Mouse (Mus musculus): Measurements from ENCODE around the gene Olfr279. TPM values are rescaled to one million over a fixed set of nuclear protein-coding genes. Genes with fewer than 3 reads are reported as not detected.

Olfr279 gene
- not detected in 2 replicates for polyA plus RNA-seq (2014; fragmentation: Nextera tagmentation; extraction: Ambion mirVana)

DNA sequence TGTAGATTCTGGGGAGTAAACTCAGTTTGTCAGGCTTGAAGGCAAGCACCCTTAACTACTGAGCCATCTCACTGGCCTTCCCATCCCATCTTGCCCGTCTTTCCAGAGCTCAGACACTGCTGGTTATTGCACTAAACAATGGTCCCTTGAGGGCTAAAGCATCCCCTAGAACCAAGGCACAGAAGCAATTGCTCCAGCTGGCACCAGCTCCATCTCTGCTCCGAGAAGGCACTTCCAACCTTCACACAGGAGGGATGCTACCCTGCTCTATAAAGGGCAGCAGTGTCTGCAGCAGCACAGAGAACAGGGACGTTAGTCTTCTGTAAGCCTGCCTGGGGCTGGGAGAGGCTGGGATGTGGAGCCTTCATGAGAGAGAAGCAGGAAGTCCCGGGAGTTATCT lies at the start of gene Olfr279:
Gene Olfr279 (plus strand): TSS at position 301 of the 400 bp plus-strand sequence.
- ATAC-seq (replicated peaks; ENCODE audit: low FRiP score) (no peak), DNase-seq (ENCODE audit: low spot score) (no peak)
- Histone ChIP-seq H3K9me3 (ENCODE audit: control insufficient read depth, low read length) (no peaks in the 10 kb centered on the region), H3K36me3 (ENCODE audit: control insufficient read depth, insufficient read depth, low read length) (no peaks in the 10 kb centered on the region), H3K27me3 (replicated peaks; ENCODE audit: control insufficient read depth, insufficient read depth, low read length) (no peaks in the 10 kb centered on the region), H3K4me1 (replicated peaks; ENCODE audit: control insufficient read depth, insufficient read depth, low read length) (no peaks in the 10 kb centered on the region), H3K9ac (ENCODE audit: low read depth, low read length) (no peak within 1 kb of the TSS), H3K4me3 (ENCODE audit: low read depth, low read length) (no peak within 1 kb of the TSS), H3K4me2 (no peak within 1 kb of the TSS), H3K27ac (ENCODE audit: low read depth, low read length) (no peak within 1 kb of the TSS)
- 53% methylated on average over 4 of the region's 4 CpGs for WGBS

DNA sequence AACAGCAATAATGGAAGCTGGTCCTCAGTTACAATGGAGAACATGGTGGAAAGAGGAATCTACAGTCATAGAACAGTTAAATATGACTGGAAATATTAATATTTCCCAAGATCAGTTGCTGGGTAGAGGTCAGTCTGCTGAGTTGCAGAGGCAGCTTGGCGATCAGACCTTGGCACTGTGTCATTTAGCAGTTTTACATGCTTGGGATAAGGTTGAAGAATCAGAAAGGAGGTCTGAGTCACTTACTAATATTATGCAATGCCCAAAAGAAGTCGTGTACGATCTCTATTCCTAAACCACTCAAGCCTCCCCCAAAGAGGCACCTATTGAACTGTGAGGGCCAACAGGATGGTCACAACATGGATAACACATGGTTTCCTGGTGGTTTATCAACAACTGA lies 47.6 kb upstream of the Olfr279 start:
- 66% methylated on average over 3 of the region's 3 CpGs for WGBS
- no peaks in the 10 kb centered on the region for H3K27me3 ChIP-seq (replicated peaks; ENCODE audit: control insufficient read depth, insufficient read depth, low read length)
- DNase-seq (ENCODE audit: low spot score) (no peak), ATAC-seq (replicated peaks; ENCODE audit: low FRiP score) (no peak)
- H3K9ac ChIP-seq (ENCODE audit: low read depth, low read length), result no peak overlapping the region
- no peaks in the 10 kb centered on the region for H3K4me1 ChIP-seq (replicated peaks; ENCODE audit: control insufficient read depth, insufficient read depth, low read length)
- no peaks in the 10 kb centered on the region for H3K36me3 ChIP-seq (ENCODE audit: control insufficient read depth, insufficient read depth, low read length)
- H3K27ac ChIP-seq (ENCODE audit: low read depth, low read length), result no peak overlapping the region
- no peak overlapping the region for H3K4me2 ChIP-seq
- no peaks in the 10 kb centered on the region for H3K9me3 ChIP-seq (ENCODE audit: control insufficient read depth, low read length)
- no peak overlapping the region for H3K4me3 ChIP-seq (ENCODE audit: low read depth, low read length)

DNA sequence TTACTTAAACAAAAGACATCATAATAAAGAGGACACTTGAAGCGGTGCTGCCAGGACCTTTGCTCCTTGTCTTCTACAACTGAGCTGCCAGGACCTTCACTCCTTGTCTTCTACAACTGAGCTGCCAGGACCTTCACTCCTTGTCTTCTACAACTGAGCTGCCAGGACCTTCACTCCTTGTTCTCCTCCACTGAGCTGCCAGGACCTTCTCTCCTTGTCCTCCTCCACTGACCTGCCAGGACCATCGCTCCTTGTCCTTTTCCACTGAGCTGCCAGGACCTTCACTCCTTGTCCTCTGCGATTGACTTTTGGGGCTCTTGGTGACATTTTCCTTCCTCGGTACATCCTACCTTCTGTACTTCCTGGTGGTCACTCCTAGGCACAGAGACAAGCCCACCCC lies 43.7 kb upstream of the Olfr279 start:
- no peaks in the 10 kb centered on the region for H3K4me1 ChIP-seq (replicated peaks; ENCODE audit: control insufficient read depth, insufficient read depth, low read length)
- no peak for ATAC-seq (replicated peaks; ENCODE audit: low FRiP score)
- no peaks in the 10 kb centered on the region for H3K9me3 ChIP-seq (ENCODE audit: control insufficient read depth, low read length)
- 59% methylated on average over 4 of the region's 4 CpGs for WGBS
- H3K36me3 ChIP-seq (ENCODE audit: control insufficient read depth, insufficient read depth, low read length), result no peaks in the 10 kb centered on the region
- H3K9ac ChIP-seq (ENCODE audit: low read depth, low read length), result no peak overlapping the region
- H3K4me2 ChIP-seq, result no peak overlapping the region
- H3K27me3 ChIP-seq (replicated peaks; ENCODE audit: control insufficient read depth, insufficient read depth, low read length), result no peaks in the 10 kb centered on the region
- H3K4me3 ChIP-seq (ENCODE audit: low read depth, low read length), result no peak overlapping the region
- DNase-seq (ENCODE audit: low spot score), result no peak
- H3K27ac ChIP-seq (ENCODE audit: low read depth, low read length), result no peak overlapping the region

DNA sequence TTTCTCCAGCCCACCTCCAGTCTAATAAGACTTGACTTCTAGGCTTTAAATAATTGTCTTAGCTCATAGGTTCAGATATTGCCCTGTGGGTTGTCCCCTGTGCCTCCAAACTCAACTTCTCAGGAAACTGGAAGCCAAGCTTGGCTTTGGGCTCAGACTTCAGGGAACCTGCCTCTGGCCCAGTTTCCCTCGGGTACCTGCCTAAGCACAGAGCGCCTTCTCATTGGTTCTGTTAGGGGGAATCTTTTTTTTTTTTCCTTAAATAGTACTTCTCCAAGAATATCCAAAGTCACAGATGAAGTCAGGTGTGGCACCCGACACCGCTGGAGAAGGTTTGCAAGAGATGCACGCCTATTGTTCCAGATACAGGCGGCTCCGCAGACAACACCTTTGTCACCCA lies 39.9 kb upstream of the Olfr279 start, which contains the start of gene Olfr281:
Gene Olfr281 (plus strand): TSS at position 301 of the 400 bp plus-strand sequence.
- H3K27me3 ChIP-seq (replicated peaks; ENCODE audit: control insufficient read depth, insufficient read depth, low read length), result no peaks in the 10 kb centered on the region
- DNase-seq (ENCODE audit: low spot score) (no peak), ATAC-seq (replicated peaks; ENCODE audit: low FRiP score) (no peak)
- H3K4me1 ChIP-seq (replicated peaks; ENCODE audit: control insufficient read depth, insufficient read depth, low read length), result no peaks in the 10 kb centered on the region
- H3K36me3 ChIP-seq (ENCODE audit: control insufficient read depth, insufficient read depth, low read length), result no peaks in the 10 kb centered on the region
- H3K27ac ChIP-seq (ENCODE audit: low read depth, low read length), result no peak within 1 kb of the TSS
- no peak within 1 kb of the TSS for H3K4me3 ChIP-seq (ENCODE audit: low read depth, low read length)
- no peaks in the 10 kb centered on the region for H3K9me3 ChIP-seq (ENCODE audit: control insufficient read depth, low read length)
- WGBS, result 85% methylated on average over 7 of the region's 7 CpGs
- no peak within 1 kb of the TSS for H3K9ac ChIP-seq (ENCODE audit: low read depth, low read length)
- H3K4me2 ChIP-seq, result no peak within 1 kb of the TSS

DNA sequence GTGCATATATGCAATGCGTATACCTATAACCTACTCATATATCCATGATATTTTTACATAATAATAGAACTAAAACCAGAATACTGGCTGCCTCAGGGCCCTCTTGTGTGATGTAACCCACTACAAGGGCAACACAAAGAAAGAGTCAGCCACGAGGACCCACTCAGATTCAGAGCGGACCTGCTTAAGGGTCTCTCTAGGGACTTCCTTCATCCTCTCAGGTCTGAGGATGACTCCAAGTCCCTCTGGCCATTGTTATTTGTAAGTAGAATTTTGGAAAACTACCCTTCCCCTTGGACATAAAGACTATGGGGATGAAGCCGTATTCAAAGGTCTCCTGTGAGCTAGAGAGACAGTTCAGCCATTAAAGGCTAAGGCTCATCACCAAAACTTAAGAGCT lies 22.6 kb upstream of the Olfr279 start, which contains the start of gene OR5BS1P:
Gene OR5BS1P (plus strand): TSS at position 301 of the 400 bp plus-strand sequence.
- H3K4me1 ChIP-seq (replicated peaks; ENCODE audit: control insufficient read depth, insufficient read depth, low read length), result no peaks in the 10 kb centered on the region
- ATAC-seq (replicated peaks; ENCODE audit: low FRiP score) (no peak), DNase-seq (ENCODE audit: low spot score) (no peak)
- H3K9me3 ChIP-seq (ENCODE audit: control insufficient read depth, low read length), result no peaks in the 10 kb centered on the region
- H3K4me2 ChIP-seq, result no peak within 1 kb of the TSS
- H3K27ac ChIP-seq (ENCODE audit: low read depth, low read length), result no peak within 1 kb of the TSS
- no peak within 1 kb of the TSS for H3K9ac ChIP-seq (ENCODE audit: low read depth, low read length)
- 82% methylated on average over 4 of the region's 4 CpGs for WGBS
- no peak within 1 kb of the TSS for H3K4me3 ChIP-seq (ENCODE audit: low read depth, low read length)
- no peaks in the 10 kb centered on the region for H3K36me3 ChIP-seq (ENCODE audit: control insufficient read depth, insufficient read depth, low read length)
- 0 out of 2 replicates have a peak, but pooled peaks cover 2% of the 10 kb centered on the region for H3K27me3 ChIP-seq (replicated peaks; ENCODE audit: control insufficient read depth, insufficient read depth, low read length)

DNA sequence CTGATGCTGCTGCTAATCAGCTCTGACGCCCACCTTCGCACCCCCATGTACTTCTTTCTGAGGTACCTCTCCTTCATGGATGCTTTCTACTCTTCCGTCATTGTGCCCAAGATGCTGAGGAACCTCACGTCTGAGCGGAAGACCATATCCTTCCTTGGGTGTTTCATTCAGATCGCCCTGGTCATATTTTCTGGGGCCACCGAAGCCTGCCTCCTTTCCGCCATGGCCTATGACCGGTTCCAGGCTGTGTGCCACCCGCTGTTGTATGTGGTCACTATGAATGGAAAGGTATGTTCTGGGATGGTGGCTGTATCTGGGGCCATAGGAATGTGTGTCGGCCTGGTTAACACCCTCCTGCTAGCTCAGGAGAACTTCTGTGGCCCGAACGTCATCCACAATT lies 20.7 kb upstream of the Olfr279 start:
- no peaks in the 10 kb centered on the region for H3K36me3 ChIP-seq (ENCODE audit: control insufficient read depth, insufficient read depth, low read length)
- H3K27me3 ChIP-seq (replicated peaks; ENCODE audit: control insufficient read depth, insufficient read depth, low read length), result 0 out of 2 replicates have a peak, but pooled peaks cover 5% of the 10 kb centered on the region
- H3K4me1 ChIP-seq (replicated peaks; ENCODE audit: control insufficient read depth, insufficient read depth, low read length), result no peaks in the 10 kb centered on the region
- no peak overlapping the region for H3K9ac ChIP-seq (ENCODE audit: low read depth, low read length)
- no peak overlapping the region for H3K4me3 ChIP-seq (ENCODE audit: low read depth, low read length)
- no peak overlapping the region for H3K4me2 ChIP-seq
- ATAC-seq (replicated peaks; ENCODE audit: low FRiP score) (no peak), DNase-seq (ENCODE audit: low spot score) (no peak)
- no peak overlapping the region for H3K27ac ChIP-seq (ENCODE audit: low read depth, low read length)
- no peaks in the 10 kb centered on the region for H3K9me3 ChIP-seq (ENCODE audit: control insufficient read depth, low read length)
- 86% methylated on average over 13 of the region's 13 CpGs for WGBS

DNA sequence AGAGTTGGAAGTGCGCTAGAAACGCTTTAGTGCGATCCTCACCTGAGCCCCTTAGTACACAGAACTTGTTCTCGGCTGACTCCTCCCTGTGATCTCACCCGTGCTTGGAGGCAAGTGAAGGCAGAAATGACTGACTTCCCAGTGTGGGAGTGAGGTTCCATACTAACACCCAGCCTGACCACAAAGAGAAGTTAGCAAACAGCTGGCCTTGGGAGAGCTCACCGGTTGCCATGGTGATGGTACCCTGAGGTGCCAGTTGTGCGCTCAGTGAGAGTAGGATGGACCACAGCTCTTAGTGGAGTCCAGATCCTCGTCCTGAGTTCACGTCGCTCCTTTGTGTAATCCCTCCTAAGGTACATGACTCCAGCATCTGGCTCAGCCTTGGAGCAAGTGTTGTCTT lies 17.2 kb upstream of the Olfr279 start:
- Histone ChIP-seq H3K27me3 (replicated peaks; ENCODE audit: control insufficient read depth, insufficient read depth, low read length) (0 out of 2 replicates have a peak, but pooled peaks cover 5% of the 10 kb centered on the region), H3K9me3 (ENCODE audit: control insufficient read depth, low read length) (no peaks in the 10 kb centered on the region), H3K4me2 (no peak overlapping the region), H3K9ac (ENCODE audit: low read depth, low read length) (no peak overlapping the region), H3K4me1 (replicated peaks; ENCODE audit: control insufficient read depth, insufficient read depth, low read length) (no peaks in the 10 kb centered on the region), H3K4me3 (ENCODE audit: low read depth, low read length) (no peak overlapping the region), H3K27ac (ENCODE audit: low read depth, low read length) (no peak overlapping the region), H3K36me3 (ENCODE audit: control insufficient read depth, insufficient read depth, low read length) (no peaks in the 10 kb centered on the region)
- DNase-seq (ENCODE audit: low spot score) (no peak), ATAC-seq (replicated peaks; ENCODE audit: low FRiP score) (no peak)
- 73% methylated on average over 10 of the region's 10 CpGs for WGBS

DNA sequence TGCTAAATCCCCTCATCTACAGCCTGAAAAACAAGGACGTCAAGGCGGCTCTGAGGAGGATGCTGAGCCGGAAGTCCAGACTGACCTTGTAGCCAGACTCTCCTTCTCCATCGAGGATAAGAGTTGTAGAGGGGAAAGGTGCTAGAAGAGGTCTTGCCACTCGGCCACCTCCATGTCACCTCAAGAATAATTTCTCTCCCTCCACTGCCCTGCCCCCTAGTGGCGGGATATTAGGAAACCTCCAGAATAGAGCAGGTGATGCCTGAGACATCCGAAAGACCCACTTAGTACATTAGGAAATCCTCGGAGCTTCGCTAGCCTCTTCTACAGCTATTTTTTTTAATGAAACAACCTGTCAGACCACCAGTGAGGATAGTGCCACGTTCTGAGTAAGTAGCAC lies 16.8 kb upstream of the Olfr279 start:
- H3K27me3 ChIP-seq (replicated peaks; ENCODE audit: control insufficient read depth, insufficient read depth, low read length), result 0 out of 2 replicates have a peak, but pooled peaks cover 5% of the 10 kb centered on the region
- H3K27ac ChIP-seq (ENCODE audit: low read depth, low read length), result no peak overlapping the region
- H3K4me1 ChIP-seq (replicated peaks; ENCODE audit: control insufficient read depth, insufficient read depth, low read length), result no peaks in the 10 kb centered on the region
- no peak overlapping the region for H3K4me2 ChIP-seq
- H3K4me3 ChIP-seq (ENCODE audit: low read depth, low read length), result no peak overlapping the region
- no peaks in the 10 kb centered on the region for H3K9me3 ChIP-seq (ENCODE audit: control insufficient read depth, low read length)
- no peaks in the 10 kb centered on the region for H3K36me3 ChIP-seq (ENCODE audit: control insufficient read depth, insufficient read depth, low read length)
- 49% methylated on average over 10 of the region's 10 CpGs for WGBS
- H3K9ac ChIP-seq (ENCODE audit: low read depth, low read length), result no peak overlapping the region
- no peak for ATAC-seq (replicated peaks; ENCODE audit: low FRiP score)
- no peak for DNase-seq (ENCODE audit: low spot score)

DNA sequence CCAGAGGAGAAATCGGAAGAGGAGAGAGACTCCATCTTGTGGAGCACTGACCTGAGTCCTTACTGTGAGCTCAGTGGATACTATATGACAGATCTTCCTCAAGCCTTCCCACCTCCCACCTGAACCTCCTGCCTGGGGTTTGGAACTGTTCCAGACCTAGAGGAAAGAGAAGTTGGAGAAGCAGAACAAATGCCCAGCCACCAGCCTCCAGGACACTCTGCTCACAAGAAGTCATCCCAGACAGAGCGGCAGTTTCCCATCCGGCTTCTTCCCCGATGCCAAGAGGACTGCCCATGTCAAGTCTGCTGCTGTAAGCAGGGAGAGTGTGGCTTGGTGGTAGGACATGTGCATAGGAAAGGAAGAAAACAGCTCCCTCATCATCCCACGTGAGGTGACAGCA lies 15.9 kb upstream of the Olfr279 start:
- ATAC-seq (replicated peaks; ENCODE audit: low FRiP score) (no peak), DNase-seq (ENCODE audit: low spot score) (no peak)
- no peak overlapping the region for H3K4me2 ChIP-seq
- no peaks in the 10 kb centered on the region for H3K4me1 ChIP-seq (replicated peaks; ENCODE audit: control insufficient read depth, insufficient read depth, low read length)
- no peak overlapping the region for H3K4me3 ChIP-seq (ENCODE audit: low read depth, low read length)
- no peak overlapping the region for H3K9ac ChIP-seq (ENCODE audit: low read depth, low read length)
- H3K27me3 ChIP-seq (replicated peaks; ENCODE audit: control insufficient read depth, insufficient read depth, low read length), result 0 out of 2 replicates have a peak, but pooled peaks cover 5% of the 10 kb centered on the region
- H3K9me3 ChIP-seq (ENCODE audit: control insufficient read depth, low read length), result no peaks in the 10 kb centered on the region
- 68% methylated on average over 5 of the region's 5 CpGs for WGBS
- no peak overlapping the region for H3K27ac ChIP-seq (ENCODE audit: low read depth, low read length)
- no peaks in the 10 kb centered on the region for H3K36me3 ChIP-seq (ENCODE audit: control insufficient read depth, insufficient read depth, low read length)
